Mouse (Mus musculus): ENCODE data around the gene Clmp. TPM values are rescaled to one million over a fixed set of nuclear protein-coding genes. Genes with fewer than 3 reads are reported as not detected.

The Clmp gene
- polyA plus RNA-seq, 1 experiment: not detected

DNA sequence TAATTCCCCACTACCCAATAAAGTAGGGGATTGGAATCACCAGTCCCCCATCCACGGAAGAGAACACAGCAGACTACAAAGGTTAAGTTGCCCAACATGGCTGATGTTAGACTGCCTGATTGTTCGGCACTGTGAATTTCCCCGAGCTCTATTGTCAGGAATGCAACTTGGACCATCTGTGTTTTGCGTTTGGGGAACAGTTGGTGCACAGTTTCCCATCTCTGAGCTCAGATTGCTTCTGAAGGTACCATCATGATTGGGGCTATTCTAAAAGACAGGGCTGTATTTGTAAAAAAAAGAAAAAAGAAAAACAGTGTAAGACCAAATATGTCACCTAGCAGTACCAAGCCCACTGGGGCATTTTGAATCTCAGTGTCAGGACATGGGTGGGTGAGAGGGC lies 141.6 kb downstream of the Clmp start:
- TF ChIP-seq GATA1 (IDR thresholded peaks at IDR 0.05; ENCODE audit: low read length): no peak

DNA sequence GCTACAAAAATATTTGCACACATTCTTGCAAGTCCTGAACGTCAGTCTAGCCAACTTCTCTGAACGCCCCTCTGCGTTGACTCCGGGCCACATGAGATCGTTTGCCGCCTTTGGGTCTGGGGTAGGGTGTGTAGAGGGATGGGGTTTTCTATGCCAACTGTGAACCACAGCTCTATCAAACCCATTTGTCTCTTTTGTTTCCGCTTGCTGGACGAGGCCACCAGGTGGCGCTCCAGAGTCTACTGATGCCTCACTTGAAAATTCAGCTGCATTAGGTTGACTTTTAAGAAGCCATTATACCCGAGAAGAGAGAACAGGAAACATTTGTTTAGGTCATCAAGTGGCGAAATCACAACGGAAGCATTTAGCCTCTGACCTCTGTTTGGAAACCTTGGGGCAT lies 148.8 kb downstream of the Clmp start:
- no peak for TF ChIP-seq GATA1 (IDR thresholded peaks at IDR 0.05; ENCODE audit: low read length)

Other genes with a start within 250 kb of the Clmp start
- gene Gramd1b, start 154.6 kb upstream of the Clmp start, polyA plus RNA-seq (2012): not detected in 2 replicates
- gene Gm21915, start 15.3 kb upstream of the Clmp start, polyA plus RNA-seq (2012): not detected in 2 replicates
- gene Hspa8, start 115.0 kb downstream of the Clmp start, polyA plus RNA-seq (2012): 866 and 1,166 TPM in 2 replicates
- gene Bsx, start 188.2 kb downstream of the Clmp start, polyA plus RNA-seq (2012): not detected in 2 replicates

All from G1E-ER4 (cell line).